Mouse (Mus musculus): ENCODE measurements around the gene Reep6.

The Reep6 gene

GRCm38 (mm10) chr10:80301256-80302081 is 28.3 kb upstream of the Reep6 start:
- no peak for DNase-seq (ENCODE audit: low spot score)

DNA sequence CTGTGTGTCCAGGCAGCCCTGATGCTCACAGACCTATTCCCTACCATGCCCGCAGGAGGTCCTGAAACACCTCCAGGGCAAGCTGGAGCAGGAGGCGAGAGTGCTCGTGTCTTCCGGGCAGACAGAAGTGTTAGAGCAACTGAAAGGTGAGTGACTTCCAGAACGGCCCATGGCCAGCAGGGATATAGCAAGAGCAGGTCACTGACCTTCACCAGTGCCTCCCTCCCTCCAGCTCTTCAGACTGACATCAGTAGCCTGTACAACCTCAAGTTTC is 27.7 kb upstream of the Reep6 start:
- no peak for DNase-seq (ENCODE audit: low spot score)

DNA sequence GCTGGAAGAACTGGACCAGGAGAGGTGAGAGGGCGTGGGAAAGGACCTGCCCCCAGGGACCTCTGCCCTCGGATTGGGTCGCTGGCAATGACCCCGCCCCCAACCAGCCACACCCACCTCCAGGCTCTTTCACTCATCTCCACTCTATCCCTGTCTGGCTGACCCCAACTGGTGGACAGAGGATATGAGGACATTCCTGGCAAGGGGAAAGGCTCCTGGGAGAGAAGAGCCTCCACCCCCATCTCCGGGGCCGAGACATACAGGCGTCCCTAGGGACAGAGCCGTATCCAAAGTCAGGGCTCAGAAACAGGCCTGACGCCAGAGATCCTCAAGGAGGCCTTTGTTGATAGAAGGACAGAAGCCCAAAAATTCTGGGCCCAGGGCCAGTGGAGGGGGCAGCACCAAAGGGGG is 27.3 kb upstream of the Reep6 start:
- peak; percentile 83 for DNase-seq (ENCODE audit: low spot score)

- DNase-seq (ENCODE audit: low spot score): no peak
These were observed 25.3 kb upstream of the Reep6 start for GRCm38 (mm10) chr10:80304458-80304857.

- DNase-seq (ENCODE audit: low spot score): peak; percentile 23
These were observed 24.9 kb upstream of the Reep6 start for GRCm38 (mm10) chr10:80304862-80305261.

GRCm38 (mm10) chr10:80311560-80311959 is 18.2 kb upstream of the Reep6 start:
- no peak for DNase-seq (ENCODE audit: low spot score)

DNA sequence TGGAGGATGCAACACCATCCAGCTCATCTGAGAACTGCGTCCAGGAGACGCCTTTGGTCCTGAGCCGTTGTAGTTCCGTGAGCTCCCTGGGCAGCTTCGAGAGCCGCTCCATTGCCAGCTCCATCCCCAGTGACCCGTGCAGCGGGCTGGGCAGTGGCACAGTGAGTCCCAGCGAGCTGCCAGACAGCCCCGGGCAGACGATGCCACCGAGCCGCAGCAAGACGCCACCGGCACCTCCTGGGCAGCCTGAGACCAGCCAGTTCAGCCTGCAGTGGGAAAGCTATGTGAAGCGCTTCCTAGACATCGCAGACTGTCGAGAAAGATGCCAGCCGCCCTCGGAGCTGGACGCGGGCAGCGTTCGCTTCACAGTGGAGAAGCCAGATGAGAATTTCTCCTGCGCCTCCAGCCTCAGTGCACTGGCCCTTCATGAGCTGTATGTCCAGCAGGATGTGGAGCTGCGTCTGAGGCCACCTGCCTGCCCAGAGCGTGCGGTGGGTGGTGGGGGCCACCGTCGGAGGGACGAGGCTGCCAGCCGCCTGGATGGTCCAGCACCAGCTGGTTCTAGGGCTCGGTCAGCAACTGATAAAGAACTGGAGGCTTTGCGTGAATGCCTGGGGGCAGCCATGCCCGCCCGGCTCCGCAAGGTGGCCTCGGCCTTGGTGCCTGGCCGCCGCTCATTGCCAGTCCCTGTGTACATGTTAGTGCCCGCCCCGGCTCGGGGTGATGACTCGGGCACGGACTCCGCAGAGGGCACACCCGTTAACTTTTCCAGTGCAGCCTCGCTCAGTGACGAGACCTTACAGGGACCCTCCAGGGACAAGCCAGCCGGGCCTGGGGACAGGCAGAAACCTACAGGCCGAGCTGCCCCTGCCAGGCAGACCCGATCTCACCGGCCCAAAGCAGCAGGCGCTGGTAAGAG is 16.9 kb upstream of the Reep6 start:
- DNase-seq (ENCODE audit: low spot score): no peak

DNA sequence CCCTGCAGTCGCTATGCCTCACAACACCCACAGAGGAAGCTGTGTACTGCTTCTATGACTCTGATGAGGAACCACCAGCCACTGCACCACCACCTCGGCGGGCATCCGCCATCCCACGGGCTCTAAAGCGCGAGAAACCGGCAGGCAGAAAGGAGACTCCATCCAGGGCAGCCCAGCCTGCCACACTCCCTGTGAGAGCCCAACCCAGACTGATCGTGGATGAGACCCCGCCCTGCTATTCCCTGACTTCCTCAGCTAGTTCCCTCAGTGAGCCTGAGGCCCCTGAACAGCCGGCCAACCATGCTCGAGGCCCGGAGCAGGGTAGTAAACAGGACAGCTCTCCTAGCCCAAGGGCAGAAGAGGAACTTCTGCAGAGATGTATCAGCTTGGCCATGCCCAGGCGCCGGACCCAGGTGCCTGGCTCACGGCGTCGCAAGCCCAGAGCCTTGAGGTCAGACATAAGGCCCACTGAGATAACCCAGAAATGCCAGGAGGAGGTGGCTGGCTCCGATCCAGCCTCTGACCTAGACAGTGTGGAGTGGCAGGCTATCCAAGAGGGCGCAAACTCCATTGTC is 16.0 kb upstream of the Reep6 start:
- no peak for DNase-seq (ENCODE audit: low spot score)

GRCm38 (mm10) chr10:80314494-80315001 is 15.2 kb upstream of the Reep6 start:
- DNase-seq (ENCODE audit: low spot score): no peak

DNA sequence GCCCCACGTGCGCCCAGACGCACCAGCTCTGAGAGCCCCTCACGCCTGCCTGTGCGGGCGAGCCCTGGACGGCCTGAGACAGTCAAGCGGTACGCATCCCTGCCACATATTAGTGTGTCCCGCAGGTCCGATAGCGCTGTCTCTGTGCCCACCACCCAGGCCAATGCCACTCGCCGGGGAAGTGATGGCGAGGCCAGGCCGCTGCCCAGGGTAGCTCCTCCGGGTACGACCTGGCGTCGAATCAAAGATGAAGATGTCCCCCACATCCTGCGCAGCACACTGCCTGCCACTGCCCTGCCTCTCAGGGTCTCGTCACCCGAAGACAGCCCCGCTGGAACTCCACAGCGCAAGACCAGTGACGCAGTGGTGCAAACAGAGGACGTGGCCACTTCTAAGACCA is 14.4 kb upstream of the Reep6 start:
- no peak for DNase-seq (ENCODE audit: low spot score)

DNA sequence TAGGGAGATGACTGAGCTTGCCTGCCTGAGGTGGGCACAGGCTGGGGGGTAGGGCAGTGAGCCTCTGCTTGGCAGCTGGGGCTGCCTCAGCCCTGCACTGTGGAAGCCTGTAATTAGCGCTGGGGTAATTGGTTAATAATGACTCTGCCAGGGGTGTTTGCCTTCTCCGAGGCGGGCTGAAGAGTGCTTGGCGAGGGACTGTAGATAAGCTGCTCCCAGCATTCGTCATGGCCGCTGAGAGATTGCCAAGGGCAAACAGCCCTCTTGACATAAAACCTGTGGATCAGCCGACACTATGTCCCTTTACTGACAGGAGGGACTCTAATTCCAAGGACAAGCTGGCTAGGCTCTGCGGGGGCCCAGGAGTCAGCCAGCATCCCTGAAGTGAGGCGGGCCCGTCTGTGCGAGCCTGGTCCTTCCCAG is 13.4 kb upstream of the Reep6 start:
- peak; percentile 28 for DNase-seq (ENCODE audit: low spot score)

GRCm38 (mm10) chr10:80317011-80317410 is 12.7 kb upstream of the Reep6 start:
- DNase-seq (ENCODE audit: low spot score): no peak

GRCm38 (mm10) chr10:80320340-80320760 is 9.4 kb upstream of the Reep6 start, which contains the start of gene 2310011J03Rik:
TSS of gene 2310011J03Rik (minus strand) at chr10:80320537.
- DNase-seq (ENCODE audit: low spot score): peak; percentile 96

GRCm38 (mm10) chr10:80321014-80321669 is 8.6 kb upstream of the Reep6 start:
- no peak for DNase-seq (ENCODE audit: low spot score)

DNA sequence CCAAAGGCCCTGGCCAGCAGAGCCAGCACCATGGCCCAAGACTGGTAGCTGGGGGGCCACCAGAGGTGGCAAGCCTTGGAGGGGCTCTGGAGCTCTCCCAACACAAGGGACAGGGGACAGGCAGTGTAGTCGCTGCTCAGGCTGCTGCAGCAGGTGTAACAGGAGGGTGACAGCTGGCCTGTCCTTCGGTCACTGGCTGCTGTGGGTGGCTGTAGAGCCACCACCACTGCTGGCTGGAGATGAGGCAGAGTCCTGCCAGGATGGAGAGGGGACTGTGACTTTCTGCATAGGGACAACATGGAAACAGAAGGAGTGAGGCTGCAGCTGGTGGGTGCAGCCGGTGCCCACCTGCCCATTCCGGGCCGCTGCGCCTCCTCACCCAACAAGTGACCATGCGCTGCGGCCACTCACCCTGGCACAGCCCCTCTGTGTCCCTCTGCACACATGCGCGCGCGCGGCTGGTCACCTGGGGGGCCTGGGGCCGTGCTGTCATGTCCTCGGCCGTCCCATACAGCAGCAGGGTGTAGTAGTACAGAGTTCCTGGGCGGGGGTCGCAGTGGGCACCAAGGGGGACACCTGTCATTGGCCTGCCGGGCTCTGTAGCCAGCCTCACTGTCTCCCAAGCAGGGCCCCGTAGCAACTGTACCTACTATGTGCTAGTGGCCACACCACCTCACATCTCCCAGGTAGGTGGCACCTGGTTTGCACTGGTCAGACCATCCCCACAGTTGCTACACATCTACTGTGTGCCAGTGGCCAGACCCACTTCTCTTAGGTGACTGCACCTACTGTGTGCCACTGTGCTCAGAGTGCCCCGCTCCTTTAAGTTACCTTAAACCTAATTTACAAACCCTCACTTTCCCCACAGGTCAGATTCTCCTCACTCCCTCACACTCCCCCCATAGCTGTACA is 7.8 kb upstream of the Reep6 start:
- DNase-seq (ENCODE audit: low spot score): no peak

- no peak for DNase-seq (ENCODE audit: low spot score)
These were observed 6.9 kb upstream of the Reep6 start for GRCm38 (mm10) chr10:80322811-80323211.

- DNase-seq (ENCODE audit: low spot score): peak; percentile 73
These were observed 6.3 kb upstream of the Reep6 start for GRCm38 (mm10) chr10:80323261-80324119.

DNA sequence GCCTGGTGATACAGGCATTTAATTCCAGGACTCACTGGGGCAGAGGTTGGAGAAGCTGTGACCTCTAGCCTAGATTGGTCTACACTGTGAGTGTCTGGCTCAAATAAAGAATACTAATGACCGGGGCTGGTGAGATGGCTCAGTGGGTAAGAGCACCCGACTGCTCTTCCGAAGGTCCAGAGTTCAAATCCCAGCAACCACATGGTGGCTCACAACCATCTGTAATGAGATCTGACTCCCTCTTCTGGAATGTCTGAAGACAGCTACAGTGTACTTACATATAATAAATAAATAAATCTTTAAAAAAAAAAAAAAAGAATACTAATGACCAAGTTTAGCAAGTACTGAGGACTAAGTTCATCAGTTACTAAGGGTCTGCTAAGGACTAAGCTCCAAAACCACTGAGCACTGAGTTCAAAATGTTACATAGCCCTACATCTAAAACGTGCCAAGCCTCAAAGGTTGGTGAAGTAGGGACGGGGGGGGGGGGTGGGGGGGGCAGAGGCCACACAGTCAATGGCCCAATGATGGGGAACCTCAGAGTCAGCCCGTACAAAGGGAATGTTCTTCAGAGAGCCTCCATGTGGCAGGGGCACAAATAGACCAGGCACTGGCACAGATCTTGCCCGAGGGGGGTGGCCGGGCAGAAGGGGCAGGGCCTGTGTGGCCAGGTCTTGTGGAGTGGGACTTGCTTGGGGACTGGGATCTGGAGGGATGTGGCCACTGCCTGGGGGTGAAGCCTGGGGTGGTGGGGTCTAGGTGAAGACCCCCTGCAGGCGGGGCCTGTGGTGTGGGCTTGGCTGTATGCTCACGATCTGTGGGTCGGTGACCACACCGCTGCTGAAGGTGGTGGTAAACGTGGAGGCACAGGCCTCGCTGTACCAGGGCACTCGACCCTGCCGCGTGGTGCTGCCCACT is 5.4 kb upstream of the Reep6 start:
- DNase-seq (ENCODE audit: low spot score): no peak

DNA sequence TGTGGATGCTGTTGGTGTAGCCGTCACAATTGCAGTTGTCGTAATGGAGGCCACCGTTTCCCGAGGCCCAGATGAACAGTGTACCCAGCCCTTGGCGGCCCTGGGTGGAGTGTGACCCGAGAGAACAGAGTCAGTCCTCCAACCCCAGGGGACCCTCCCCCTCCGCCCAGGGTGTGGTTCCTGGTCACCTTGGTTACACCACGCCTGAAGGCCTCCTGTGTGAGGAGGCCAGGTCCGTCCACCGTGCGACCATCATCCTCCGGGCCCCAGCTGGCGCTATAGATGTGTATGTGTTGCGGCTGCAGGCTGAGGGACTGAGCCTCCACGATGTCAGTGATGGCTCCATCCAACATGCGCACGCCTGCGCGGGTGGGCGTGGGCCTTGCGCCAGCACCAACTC is 4.7 kb upstream of the Reep6 start:
- DNase-seq (ENCODE audit: low spot score): no peak
